Mouse (Mus musculus) lung, postnatal 0 days (tissue): ENCODE results near the gene Arhgef1. TPM values are rescaled to one million over a fixed set of nuclear protein-coding genes. Genes with fewer than 3 reads are reported as not detected.

Experiments
- ATAC-seq: fragments of 200-750 bp; cut with Nextera tagmentation; 2 replicates; pipeline ENCODE4 v1.8.0; 2017; ENCODE audit warnings: moderate library complexity
- DNase-seq: peaks from one replicate; pipeline ENCODE4 v3.0.0-alpha.2; 2016; ENCODE audit warnings: low spot score
- H3K27ac ChIP-seq: fragments of 300-500 bp; sonication (generic); 2 replicates; pipeline ENCODE4 v1.5.1; 2014; ENCODE audit warnings: antibody characterized with exemption, mild to moderate bottlenecking, low read length, mixed read lengths
- H3K27me3 ChIP-seq: fragments of 300-500 bp; sonication (generic); replicated peaks from 2 replicates; pipeline ENCODE4 v1.6.1; 2014; ENCODE audit warnings: low read length, mixed read lengths; ENCODE audit not compliant: insufficient read depth
- H3K36me3 ChIP-seq: fragments of 300-500 bp; sonication (generic); 2 replicates; pipeline ENCODE4 v1.6.1; 2014; ENCODE audit warnings: low read length, mixed read lengths; ENCODE audit not compliant: insufficient read depth
- H3K4me1 ChIP-seq: fragments of 300-500 bp; sonication (generic); 2 replicates; pipeline ENCODE4 v1.6.1; 2014; ENCODE audit warnings: antibody characterized with exemption, low read depth, low read length, mixed read lengths; ENCODE audit not compliant: insufficient read depth
- H3K4me2 ChIP-seq: fragments of 300-500 bp; sonication (generic); replicated peaks from 2 replicates; pipeline ENCODE4 v1.6.1; 2014; ENCODE audit warnings: low read depth, mild to moderate bottlenecking, low read length, moderate library complexity, mixed read lengths
- H3K4me3 ChIP-seq: fragments of 300-500 bp; sonication (generic); 2 replicates; pipeline ENCODE4 v1.5.1; 2014; ENCODE audit warnings: low read depth, low read length
- H3K9ac ChIP-seq: fragments of 300-500 bp; sonication (generic); replicated peaks from 2 replicates; pipeline ENCODE4 v1.6.1; 2014; ENCODE audit warnings: low read depth, mild to moderate bottlenecking
- H3K9me3 ChIP-seq: fragments of 300-500 bp; sonication (generic); 2 replicates; pipeline ENCODE4 v1.6.1; 2016; ENCODE audit warnings: low read length, mixed read lengths
- CTCF ChIP-seq: IDR thresholded peaks from 2 replicates; pipeline ENCODE4 v1.5.1; 2016; ENCODE audit warnings: antibody characterized with exemption, mild to moderate bottlenecking
- EP300 ChIP-seq: IDR thresholded peaks from 2 replicates; pipeline ENCODE4 v1.6.1; 2016; ENCODE audit warnings: antibody characterized with exemption, mild to moderate bottlenecking, control low read depth
- WGBS: fragments of 180-500 bp; shearing (Covaris S2); extraction: QIAGEN DNeasy Blood & Tissue Kit; methylation state at CpG from one replicate; pipeline ENCODE4 v1.1.7; 2014; 5-methylcytosine and 5-hydroxymethylcytosine counted together
- polyA plus RNA-seq: library from polyadenylated mRNA; unstranded; fragments of >200 nt; fragmentation: Nextera tagmentation; extraction: Ambion mirVana; gene quantifications from 2 replicates; pipeline ENCODE4 v1.2.1, GENCODE M21; 2015

Gene Arhgef1
- polyA plus RNA-seq, 1 experiment from 2014 or later: 123 TPM

DNA sequence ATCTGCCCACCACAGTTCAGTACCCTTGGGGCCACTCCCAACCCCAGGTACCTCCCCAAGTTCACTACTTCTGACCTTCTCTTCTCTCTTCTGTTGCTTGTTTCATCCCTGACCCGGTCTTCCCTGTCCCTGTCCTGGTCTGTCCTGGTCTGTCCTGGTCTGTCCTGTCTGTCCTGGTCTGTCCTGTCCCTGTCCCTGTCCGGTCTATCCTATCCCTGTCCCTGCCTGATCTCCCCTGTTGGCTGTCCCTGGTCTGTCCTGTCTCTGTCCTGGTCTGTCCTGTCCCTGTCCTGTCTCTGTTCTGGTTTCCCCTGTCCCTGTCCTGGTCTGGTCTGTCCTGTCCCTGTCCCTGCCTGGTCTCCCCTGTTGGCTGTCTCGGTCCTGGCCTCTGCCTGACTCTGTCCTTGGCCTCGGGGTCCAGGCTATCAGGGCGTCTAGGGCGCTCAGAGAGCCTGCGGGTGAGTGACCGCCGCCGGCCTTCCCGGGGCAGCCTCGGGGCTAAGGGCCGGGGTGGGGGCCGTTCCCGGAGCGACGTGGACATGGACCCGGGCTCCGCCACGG is 16.1 kb downstream of the Arhgef1 start:
- DNase-seq: no peak
- WGBS: 92% methylated on average over 20 of the region's 20 CpGs
- H3K9ac ChIP-seq: no peak overlapping the region
- H3K36me3 ChIP-seq: peaks cover 49% of the 10 kb centered on the region
- no peak overlapping the region for H3K27ac ChIP-seq
- TF ChIP-seq CTCF (no peak), EP300 (no peak)
- no peak overlapping the region for H3K4me2 ChIP-seq
- no peaks in the 10 kb centered on the region for H3K9me3 ChIP-seq
- no peaks in the 10 kb centered on the region for H3K4me1 ChIP-seq
- ATAC-seq: no peak
- H3K27me3 ChIP-seq: no peaks in the 10 kb centered on the region
- no peak overlapping the region for H3K4me3 ChIP-seq

DNA sequence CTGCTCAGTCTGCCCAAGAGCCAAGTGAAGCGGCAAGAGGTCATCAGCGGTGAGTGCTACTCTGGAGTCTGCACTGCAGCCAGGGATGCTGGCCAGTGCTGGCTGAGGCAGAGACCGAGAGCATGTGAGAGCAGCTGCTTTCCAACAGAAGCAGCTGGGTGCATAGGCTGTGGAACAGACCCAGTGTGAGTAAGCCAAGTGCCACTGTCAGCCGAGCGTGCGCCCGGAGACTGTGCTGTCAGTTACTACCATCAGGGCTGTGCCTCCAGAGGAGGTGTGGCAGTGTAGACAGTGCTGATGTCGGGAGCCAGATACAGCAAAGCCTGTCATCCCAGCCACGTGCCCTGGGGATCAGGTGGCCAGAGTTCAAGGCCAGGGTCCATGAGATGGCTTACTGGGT is 17.0 kb downstream of the Arhgef1 start:
- ATAC-seq: peak; percentile 25; the same call in 1 of the 2 replicates
- DNase-seq: no peak

DNA sequence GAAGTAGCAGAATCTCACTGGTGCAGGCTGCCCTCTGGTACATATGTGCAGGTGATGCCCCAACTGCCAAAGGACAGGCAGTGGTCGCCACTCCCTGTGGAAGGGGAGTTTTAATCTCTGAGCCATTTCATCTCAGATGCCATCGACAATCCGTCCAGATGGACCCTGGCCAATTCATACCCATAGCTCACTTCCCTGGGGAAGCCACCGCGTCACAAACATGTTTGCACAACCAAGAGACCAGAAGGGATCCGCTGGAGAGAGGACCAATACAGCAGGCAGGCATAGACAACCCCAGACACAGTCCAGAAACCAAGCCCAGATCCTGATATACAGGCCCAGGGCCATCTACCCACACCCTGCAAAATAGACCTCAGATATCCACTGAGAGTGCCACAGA is 27.8 kb downstream of the Arhgef1 start:
- Histone ChIP-seq H3K4me3 (no peak overlapping the region), H3K4me2 (no peak overlapping the region), H3K9me3 (no peaks in the 10 kb centered on the region), H3K27me3 (peaks cover 30% of the 10 kb centered on the region), H3K27ac (no peak overlapping the region), H3K4me1 (no peaks in the 10 kb centered on the region), H3K36me3 (peaks cover 7% of the 10 kb centered on the region), H3K9ac (no peak overlapping the region)
- ATAC-seq: no peak
- DNase-seq: no peak
- TF ChIP-seq CTCF: no peak
- no peak for TF ChIP-seq EP300
- 25% methylated on average over 6 of the region's 6 CpGs for whole genome bisulfite sequencing

More for the DNA sequence above, 17.0 kb downstream of the Arhgef1 start:
- Histone ChIP-seq H3K27me3 (no peaks in the 10 kb centered on the region), H3K4me1 (no peaks in the 10 kb centered on the region), H3K36me3 (peaks cover 55% of the 10 kb centered on the region), H3K4me2 (no peak overlapping the region), H3K9ac (no peak overlapping the region), H3K9me3 (no peaks in the 10 kb centered on the region), H3K27ac (no peak overlapping the region), H3K4me3 (no peak overlapping the region)
- no peak for TF ChIP-seq CTCF
- 79% methylated on average over 9 of the region's 9 CpGs for WGBS

DNA sequence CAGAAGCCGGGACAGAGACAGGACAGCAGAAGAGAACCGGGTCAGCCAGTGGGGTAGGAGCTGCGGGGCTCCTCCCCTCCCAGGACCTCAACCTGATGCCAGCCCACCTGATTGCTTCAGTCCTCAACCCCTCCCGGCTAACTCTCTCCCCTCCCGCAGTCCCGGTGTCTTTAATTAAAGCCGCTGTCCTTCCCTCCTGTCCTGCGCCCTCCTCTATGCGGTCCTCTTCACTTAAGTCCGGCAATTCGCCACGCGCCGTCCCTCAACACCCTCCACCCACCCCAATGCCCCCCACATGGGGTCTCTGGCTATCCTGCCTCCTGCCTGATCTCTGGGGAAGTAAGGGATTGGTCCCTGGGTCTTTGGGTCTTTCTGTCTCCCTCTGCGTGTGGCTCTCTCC is 28.9 kb downstream of the Arhgef1 start:
- H3K36me3 ChIP-seq: no peaks in the 10 kb centered on the region; the same call in 1 of the 2 replicates
- no peaks in the 10 kb centered on the region for H3K9me3 ChIP-seq
- H3K4me2 ChIP-seq: no peak overlapping the region
- no peak for DNase-seq
- no peak overlapping the region for H3K9ac ChIP-seq
- no peak for TF ChIP-seq EP300
- no peak for TF ChIP-seq CTCF
- H3K4me1 ChIP-seq: no peaks in the 10 kb centered on the region
- H3K27me3 ChIP-seq: peaks cover 30% of the 10 kb centered on the region
- ATAC-seq: no peak
- H3K27ac ChIP-seq: no peak overlapping the region
- no peak overlapping the region for H3K4me3 ChIP-seq
- WGBS: 0% methylated on average over 14 of the region's 15 CpGs

DNA sequence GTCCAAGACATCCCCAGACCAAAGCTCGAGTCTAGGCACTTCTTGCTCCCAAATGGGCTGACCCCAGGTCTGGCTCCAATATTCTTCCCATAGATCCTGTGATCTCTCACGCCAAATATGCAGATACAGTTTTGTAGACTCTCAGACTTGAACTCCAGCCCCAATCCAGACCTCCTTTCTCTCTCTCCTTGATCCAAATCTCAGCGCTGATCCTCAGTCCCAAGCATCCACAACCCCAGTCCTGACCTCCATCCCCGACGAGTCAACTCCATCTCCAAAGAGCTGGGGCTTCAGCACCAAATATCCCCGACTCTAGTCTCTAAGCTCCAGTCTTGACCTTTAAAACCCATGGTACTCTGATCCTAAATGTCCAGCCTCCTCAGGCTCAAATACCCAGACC is 40.9 kb downstream of the Arhgef1 start:
- WGBS: 2% methylated on average over 6 of the region's 6 CpGs
- no peak overlapping the region for H3K27ac ChIP-seq
- TF ChIP-seq CTCF: no peak
- TF ChIP-seq EP300: no peak
- H3K9me3 ChIP-seq: no peaks in the 10 kb centered on the region
- H3K4me3 ChIP-seq: no peak overlapping the region
- no peak overlapping the region for H3K4me2 ChIP-seq
- DNase-seq (no peak), ATAC-seq (no peak)
- H3K27me3 ChIP-seq: peaks cover 51% of the 10 kb centered on the region
- no peaks in the 10 kb centered on the region for H3K36me3 ChIP-seq
- H3K4me1 ChIP-seq: no peaks in the 10 kb centered on the region
- no peak overlapping the region for H3K9ac ChIP-seq

DNA sequence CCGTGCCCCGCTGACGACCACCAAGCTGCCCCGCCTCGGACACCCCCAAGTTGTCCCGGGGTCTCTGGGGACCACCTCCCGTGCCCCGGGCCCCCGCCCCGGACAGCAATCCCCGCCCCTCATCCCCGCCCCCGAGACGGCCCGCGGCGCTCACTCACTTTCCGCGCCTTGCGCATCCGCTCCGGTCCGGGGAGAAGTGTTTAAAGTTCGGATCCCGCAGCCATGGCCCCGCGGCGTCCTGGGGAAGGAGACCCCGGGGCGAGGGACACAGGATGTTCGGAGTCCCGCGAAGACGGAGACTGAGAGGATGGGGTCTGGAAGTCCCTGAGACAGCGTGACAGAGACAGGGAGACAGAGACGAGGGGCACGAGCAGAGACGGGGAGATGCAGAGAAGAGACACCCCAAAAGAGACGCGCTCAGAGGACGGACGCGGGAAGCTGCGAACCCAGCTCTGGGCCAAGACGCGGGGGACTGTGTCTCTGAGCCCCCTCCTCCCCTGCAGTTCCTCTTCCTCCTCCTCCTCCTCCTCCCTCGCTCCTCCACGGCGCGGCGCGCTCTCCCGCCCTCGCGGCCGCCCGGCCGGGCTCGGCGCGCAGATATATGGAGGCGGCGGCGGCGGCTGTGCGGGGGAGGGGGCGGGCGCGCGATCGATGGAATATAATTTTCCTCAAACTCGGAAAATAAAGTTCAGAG is 41.7 kb downstream of the Arhgef1 start, which contains the start of gene Gm4881:
TSS of gene Gm4881 (minus strand) at position 238 of the 694 bp plus-strand sequence.
- DNase-seq (no peak), ATAC-seq (no peak; the same call in 1 of the 2 replicates)
- H3K9ac ChIP-seq: 0 out of 2 replicates have a peak within 1 kb of the TSS, but pooled peaks have one; percentile 19
- H3K4me3 ChIP-seq: peak within 1 kb of the TSS; percentile 24
- no peaks in the 10 kb centered on the region for H3K9me3 ChIP-seq
- 1% methylated on average over 62 of the region's 72 CpGs for WGBS
- H3K4me2 ChIP-seq: peak within 1 kb of the TSS; percentile 46
- TF ChIP-seq EP300: no peak
- H3K27me3 ChIP-seq: peaks cover 54% of the 10 kb centered on the region
- no peak within 1 kb of the TSS for H3K27ac ChIP-seq
- H3K4me1 ChIP-seq: no peaks in the 10 kb centered on the region
- H3K36me3 ChIP-seq: no peaks in the 10 kb centered on the region
